Mouse (Mus musculus): Measurements from ENCODE around the gene Mtx1.
A peak's percentile ranks its signal among the peaks of the same experiment; 100 is the strongest.
"Not testable (repeated sequence)": the region's sequence is repeated elsewhere in the genome, so short reads cannot be mapped to it uniquely, and the experiment has no call there.

The Mtx1 gene

DNA sequence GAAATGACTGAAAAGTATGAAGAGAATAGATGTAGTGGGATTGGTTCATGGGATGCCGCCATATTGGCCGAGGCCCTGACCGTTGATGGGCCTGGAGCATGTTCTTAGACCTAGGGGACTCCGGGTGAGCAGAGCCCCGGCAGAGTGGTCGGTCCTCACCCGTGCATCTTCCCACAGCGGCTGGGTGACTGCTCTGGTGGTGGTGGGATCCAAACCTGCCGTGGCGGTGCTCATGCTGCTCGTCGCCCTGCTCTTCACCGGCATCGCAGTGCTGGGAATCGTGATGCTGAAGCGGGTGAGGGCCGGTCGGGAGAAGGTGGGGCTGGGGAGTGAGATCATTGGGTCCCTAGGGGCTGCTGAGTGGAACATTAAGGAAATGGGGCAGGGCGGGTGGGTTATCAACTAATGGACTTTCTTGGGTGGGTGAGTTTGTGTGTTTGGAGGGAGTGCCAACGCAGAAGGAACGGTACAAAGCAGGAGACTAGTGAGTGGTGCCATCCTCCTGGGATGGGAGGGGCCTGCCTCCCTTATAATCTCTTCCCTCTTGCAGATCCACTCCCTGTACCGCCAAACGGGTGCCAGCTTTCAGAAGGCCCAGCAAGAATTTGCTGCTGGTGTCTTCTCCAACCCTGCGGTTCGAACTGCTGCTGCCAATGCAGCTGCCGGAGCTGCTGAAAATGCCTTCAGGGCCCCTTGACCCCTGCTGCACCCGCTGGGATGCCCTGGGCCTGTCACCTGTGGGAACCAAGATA is 45.0 kb downstream of the Mtx1 start:
- DNase-seq = no peak

DNA sequence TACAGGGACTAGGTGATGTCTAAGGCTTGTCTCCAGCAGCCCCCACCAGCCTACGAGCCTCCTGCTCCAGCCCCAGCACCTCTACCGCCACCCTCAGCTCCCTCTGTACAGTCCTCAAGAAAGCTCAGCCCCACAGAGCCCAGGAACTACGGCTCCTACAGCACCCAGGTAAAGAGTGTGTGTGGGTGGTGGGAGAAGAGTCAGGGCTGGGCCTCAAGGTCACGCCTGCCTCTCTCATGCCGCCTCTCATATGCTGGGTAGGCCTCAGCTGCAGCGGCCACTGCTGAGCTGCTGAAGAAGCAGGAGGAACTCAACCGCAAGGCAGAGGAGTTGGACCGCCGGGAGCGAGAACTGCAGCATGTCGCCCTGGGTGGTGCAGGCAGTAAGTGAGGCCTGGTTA is 47.8 kb downstream of the Mtx1 start:
- no peak for DNase-seq

DNA sequence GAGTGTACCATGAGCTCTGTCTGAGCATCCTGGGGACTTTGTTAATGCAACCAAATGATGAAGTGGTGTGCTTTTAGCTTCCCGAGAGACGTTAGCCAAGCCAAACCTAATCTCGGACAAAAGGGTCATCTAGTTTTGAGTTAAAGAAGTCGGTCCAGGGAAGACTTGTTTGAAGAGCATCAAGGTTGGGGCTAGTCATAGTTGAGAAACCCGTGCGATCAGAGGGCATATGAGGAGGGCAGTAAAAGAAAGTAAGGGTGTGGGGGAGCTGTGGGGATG is 48.8 kb downstream of the Mtx1 start:
- no peak for DNase-seq

DNA sequence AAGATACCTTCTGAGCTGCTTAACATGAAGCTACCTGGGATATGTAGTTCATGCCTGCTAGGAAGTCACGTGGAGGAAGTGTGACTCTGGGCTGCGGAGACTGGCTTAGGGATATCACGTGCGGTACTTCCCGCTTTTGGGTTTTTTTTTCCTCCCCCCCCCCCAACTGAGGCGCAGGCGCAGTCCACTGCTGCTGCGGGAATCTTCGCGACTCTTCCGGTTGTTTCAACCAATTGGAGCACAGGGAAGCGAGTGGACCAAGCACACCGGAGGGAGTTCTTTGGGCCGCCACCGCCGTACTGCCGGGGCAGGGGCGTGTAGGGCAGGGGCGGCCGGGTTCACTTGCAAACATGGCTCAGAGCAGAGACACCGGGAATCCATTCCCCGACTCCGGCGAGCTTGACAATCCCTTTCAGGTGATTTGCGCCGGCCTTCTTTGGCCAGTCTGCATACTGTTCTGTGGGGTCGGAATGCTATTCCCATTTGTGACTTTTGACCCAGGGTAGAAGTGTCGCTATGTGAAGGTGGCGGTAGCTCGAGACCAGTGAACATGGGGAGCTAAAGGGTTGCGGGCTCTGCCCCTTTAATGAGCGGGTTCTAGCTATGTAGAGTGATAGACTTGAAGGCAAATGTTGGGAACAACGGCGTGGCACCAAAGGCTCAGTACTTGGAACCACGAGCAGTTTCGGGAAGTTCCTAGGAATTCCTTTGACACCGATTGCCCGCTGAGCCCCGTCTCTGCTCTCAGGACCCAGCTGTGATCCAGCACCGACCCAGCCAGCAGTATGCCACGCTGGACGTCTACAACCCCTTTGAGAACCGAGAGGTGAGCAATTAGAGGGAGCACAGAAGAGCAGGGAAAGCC is 49.4 kb downstream of the Mtx1 start, which contains the start of gene Scamp3:
Gene Scamp3 (plus strand): TSS at position 232 of the 865 bp plus-strand sequence.
- peak; percentile 95 for DNase-seq

DNA sequence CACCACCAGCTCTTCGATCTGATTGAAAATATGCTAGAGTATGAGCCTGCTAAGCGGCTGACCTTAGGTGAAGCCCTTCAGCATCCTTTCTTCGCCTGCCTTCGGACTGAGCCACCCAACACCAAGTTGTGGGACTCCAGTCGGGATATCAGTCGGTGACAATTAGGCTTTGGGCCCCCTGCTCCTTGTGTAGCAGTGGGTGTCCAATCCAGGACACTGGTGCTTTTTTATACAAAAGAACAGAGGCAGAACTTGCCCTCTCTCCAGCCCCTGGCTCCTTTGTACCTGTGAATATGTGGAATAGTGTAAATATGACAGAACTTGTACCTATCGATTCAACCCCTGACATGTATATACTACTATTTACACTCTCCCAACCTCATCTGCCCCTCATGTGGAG is 50.5 kb downstream of the Mtx1 start:
- DNase-seq = no peak

DNA sequence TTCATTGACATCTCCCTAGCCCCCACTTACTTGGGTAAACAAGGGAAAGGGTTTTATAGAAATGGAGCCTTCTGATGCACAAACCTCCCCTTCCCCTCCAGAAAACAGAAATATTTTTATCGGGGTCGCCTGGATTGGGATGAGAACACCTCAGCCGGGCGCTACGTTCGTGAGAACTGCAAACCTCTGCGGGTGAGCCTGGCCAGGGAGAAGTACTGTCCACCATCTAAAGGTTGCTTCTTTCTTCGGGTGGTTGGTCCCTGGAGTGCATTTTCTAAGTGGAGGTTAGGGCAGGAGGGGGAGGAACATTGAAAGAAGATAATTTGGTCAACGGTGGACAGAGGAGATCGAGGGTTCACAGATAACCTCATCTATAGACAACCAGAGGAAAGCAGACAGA is 51.3 kb downstream of the Mtx1 start:
- no peak for DNase-seq

DNA sequence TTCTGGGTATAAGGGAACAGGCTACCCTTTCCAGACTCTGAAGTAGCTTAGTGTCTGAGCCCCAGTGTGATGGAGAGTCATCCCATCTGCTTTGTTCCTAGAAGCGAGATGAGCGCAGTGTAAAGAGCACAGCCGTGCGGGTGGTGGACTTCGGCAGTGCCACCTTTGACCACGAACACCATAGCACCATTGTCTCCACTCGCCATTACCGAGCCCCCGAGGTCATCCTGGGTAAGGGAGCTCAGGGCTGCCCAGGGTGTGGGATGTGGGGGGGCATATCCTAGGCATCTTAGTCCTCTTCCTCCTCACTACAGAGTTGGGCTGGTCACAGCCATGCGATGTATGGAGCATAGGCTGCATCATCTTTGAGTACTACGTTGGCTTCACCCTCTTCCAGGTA is 52.0 kb downstream of the Mtx1 start:
- no peak for DNase-seq

DNA sequence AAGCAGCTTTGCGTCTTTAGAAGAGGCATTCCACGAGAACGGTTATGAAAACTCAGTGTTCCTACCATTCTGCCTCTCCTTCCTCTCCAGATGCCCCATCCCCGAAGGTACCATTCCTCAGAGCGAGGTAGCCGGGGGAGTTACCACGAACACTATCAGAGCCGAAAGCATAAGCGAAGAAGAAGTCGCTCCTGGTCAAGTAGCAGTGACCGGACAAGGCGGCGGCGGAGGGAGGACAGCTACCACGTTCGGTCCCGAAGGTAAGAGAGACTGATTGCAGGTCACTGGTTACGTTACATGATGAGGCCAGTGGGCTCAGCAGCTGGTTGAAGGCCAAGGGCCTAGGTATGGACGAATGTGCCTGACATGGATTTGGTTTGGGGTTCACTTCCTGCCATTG is 59.9 kb downstream of the Mtx1 start:
- no peak for DNase-seq

DNA sequence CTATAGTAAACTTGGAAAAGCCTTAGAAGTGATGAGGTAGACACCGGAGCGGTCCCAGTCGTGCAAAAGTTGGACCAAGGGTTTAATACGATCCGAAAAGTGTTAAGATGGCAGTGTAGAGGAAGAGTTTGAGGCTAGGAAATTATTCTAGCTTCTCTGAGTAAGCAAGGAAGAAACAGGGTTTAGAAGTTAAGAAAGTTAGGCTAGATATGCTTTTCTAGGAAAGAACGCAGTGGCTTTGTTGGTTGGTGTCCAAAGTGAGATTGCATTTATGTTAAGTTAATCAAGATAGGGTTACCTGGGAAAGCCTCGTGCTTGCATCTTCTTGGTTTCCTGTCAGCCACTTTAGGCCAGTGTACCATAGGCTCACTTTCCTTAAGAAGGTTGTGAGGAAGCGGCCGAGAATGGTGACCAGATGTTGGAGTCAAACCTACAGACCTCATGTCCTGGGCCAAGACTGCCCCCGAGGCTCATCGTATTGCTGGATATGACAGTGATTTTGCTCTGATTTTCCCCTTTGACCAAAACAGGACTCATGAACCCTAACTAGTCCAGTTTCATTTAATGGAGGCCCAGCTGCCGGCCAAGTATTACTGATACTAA is 61.5 kb downstream of the Mtx1 start:
- no peak for DNase-seq

DNA sequence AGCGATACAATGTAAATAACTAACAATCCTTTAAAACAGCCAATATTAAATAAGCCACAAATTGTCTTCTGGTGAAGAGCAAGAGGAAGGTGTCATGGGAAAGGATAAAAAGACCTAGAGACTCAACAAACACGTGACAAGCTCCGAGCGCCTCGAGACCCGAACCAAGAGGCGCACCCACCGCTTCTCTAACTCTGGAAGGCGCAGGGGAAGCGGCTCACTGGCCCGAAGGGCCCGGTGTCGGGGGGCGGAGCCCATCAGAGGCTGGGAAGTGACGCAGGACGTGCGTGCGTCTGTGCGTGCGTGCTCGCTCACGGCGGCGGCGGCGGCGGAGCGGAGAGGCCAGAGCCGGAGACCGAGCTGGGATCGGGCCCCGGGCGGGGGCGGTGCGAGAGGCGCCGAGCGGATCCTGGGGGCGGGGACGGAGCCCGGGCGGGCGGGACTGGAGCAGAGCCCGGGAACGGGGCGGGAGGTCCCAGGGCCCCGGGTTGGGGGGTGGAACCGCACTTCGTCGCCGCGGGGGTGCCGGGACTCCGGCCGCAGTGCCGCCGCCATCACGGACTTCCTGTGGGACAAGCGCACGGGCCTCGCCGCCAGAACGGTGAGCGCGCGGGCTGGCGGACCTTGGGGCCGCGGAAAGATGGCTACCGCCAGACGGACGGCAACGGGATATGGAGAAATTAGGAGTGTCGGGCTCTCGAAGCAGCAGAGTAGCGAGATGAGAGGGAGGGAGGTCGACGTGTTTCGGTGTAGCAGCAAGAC is 62.2 kb downstream of the Mtx1 start, which contains the start of gene Clk2:
Gene Clk2 (plus strand): TSS at position 290 of the 762 bp plus-strand sequence.
- peak; percentile 96 for DNase-seq

DNA sequence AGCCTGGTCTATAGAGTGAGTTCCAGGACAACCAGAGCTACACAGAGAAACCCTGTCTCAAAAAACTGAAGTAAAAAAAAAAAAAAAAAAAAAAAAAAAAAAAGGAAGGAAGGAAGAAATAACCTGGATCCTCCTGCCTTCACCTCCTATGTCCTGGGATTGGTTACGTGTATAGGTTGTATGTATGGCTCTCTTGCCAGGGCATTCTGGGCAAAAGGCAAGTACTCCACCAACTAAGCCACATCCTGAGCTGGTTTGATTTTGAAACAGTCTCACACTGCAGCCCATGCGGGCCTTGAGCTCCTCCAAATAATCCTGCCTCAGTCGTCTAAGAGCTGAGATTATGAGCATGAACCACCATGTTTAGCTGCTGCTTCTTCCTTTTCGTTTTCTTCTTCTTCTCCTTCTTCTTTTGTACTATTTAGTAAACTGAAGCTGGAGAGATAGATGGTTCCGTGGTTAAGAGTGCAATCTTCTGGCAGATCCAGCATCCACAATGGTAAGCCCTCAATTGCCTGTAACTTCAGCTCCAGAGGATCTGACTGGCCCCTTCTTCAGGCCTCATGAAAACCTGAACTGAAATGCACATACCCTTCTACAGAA is 63.1 kb downstream of the Mtx1 start:
- DNase-seq = no peak

DNA sequence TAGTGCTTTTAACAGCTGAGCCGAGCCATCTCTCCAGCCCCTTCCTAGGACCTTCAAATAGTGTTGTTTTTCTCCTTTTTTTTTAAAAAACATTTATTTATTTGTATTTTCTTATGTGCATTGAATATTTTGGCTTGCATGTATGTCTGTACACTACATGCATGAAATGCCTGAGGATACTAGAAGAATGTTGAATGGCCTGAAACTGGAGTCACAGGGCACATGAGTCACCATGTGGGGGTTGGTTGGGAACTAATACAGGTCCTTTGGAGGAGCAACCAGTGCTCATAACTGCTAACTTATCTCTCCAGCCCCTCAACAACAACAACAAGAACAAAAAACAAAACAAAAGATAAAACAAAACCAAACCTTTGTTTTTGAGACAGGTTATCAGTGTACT is 63.8 kb downstream of the Mtx1 start:
- no peak for DNase-seq

DNA sequence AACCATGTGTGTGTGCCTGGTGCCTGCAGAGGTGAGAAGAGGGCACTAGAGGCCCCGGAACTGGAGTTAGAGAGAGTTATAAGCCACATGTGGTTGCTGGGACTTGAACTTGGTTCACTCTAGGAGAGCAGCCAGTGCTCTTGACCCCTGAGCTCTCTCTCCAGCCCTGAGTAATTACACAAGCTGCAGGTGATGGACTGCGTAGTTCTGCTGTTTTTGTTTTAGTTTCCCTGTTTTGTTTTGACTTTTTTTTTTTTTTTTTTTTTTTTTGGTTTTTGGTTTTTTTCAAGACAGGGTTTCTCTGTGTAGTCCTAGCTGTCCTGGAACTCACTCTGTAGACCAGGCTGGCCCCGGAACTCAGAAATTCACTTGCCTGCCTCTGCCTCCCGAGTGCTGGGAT is 65.1 kb downstream of the Mtx1 start:
- DNase-seq = no peak

DNA sequence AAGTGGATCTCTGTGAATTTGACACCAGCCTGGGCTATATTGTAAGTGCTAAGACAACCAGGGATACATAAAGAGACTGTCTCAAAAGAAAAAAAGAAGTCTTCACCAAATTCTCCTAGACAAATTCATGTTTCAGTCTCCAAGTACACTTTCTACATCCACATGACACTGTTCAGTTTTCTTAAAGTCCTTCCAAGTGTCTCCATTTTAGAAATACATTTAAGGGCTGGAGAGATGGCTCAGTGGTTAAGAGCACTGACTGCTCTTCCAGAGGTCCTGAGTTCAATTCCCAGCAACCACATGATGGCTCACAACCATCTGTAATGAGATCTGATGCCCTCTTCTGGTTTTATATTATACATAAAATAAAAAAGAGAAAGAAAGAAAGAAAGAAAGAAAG is 65.7 kb downstream of the Mtx1 start:
- DNase-seq = not testable (repeated sequence)

DNA sequence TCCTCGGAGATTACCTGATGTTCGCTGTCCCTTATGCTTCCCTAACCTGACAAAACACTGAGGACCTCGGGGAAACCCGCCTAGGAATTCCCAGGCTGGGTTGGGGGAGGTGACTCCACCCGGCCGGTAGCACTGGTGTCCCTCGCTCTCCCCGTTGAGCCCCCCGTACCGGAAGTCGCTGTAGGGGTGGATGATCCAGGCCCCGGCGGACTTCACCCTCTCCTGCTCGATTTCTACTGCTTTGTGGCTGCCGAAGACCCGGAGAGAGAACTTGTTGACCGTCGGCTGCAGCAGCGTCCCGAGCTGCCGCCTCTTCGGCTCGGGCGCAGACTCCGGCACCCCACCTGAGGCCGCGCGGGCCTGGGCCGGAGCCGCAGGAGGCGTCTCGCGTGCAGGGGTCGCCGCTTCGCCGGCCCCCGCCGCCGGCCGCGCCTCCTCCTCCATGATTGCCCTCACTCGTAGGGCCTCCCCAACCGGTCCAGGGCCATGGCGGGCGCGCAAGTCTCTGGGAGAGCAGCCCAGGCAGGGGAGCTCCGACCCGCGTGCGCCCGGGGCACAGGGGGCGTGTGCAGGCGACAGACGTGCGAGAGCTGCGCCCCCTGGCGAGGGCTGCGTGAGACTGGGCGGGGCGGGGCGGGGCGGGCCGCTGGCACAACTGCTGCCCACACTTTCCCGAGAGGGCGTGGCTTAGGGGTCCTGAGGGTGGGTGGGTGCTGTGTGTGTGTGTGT is 67.1 kb downstream of the Mtx1 start, which contains the start of gene Hcn3:
Gene Hcn3 (minus strand): TSS at position 581 of the 729 bp plus-strand sequence.
- DNase-seq = peak; percentile 43

DNA sequence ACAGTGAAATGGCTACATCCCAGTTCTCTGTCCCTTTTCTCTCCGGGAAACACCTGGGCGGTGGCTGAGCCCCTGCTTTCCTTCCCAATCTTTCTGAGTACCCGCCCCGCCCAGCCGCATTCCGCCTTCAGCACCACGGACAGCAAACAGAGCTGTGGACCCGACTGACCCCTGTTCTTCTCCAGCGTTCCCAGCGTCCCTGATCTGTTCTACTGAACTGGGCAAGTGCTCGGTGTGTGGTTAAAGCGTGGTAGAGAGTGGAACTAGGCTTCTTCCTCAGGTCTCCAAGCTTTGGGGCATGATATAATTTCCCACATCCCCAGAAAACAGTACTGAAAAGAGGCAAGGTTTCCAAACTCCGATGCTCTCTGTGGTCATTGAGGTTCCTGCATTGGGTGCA is 67.7 kb downstream of the Mtx1 start:
- DNase-seq = peak; percentile 65
